Mouse (Mus musculus) telencephalon, adult 2 months (tissue): ENCODE measurements around the gene Pdcl3.
"Not testable (repeated sequence)": the region's sequence is repeated elsewhere in the genome, so short reads cannot be mapped to it uniquely, and the experiment has no call there.

Experiments used
- DNase-seq: peaks from one replicate; pipeline ENCODE4 v3.0.0-alpha.2; 2011; ENCODE audit warnings: low read depth, low spot score

Pdcl3 gene

DNA sequence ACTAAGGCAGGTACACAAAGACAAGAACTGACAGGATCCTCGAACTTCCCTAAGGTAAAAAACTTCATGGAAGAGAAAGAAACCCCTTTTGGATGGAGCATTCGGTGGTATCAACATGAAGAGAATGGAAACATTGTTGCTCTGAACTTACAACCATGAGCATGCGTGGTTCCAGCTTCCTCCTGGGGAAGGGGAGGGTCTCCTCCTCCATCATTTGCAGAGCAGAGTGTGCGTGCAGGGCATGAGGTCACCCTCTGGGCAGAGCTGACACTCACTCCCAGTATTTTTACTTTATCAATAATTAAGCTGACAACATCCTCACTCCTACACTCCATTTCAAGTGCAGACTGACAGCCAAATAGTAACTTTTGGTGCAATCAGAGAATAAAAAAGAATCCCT lies 32.5 kb downstream of the Pdcl3 start:
- DNase-seq = no peak

GRCm38 (mm10) chr1:39025142-39025541 lies 39.7 kb downstream of the Pdcl3 start:
- DNase-seq = no peak

DNA sequence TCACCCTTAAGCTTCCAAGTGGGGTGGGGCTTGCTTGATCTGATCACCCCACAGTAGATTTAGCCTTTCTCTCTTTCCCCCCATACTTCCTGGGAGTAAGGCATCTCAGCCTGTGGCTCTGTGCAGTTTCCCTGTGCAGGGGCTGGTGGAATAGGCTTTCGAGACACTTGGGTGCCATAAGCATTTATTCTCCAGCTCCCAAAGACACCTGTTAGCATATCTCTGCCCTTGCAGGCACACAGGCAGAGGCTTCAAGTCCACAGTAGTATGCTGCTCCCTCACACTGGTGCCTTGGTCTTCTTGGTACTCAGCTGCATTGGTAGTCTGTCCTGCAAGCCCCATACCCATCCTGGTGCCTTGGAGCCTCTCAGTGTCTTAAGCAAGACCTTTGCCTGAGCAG lies 40.4 kb downstream of the Pdcl3 start:
- no peak for DNase-seq

- peak; percentile 28 for DNase-seq
These were observed 43.8 kb downstream of the Pdcl3 start for GRCm38 (mm10) chr1:39029176-39029575.

GRCm38 (mm10) chr1:39030108-39030507 lies 44.7 kb downstream of the Pdcl3 start:
- DNase-seq = no peak

GRCm38 (mm10) chr1:39035817-39036216 lies 50.4 kb downstream of the Pdcl3 start:
- peak; percentile 34 for DNase-seq

- no peak for DNase-seq
These were observed 56.8 kb downstream of the Pdcl3 start for GRCm38 (mm10) chr1:39042188-39042587.

GRCm38 (mm10) chr1:39044442-39044841 lies 59.0 kb downstream of the Pdcl3 start:
- not testable (repeated sequence) for DNase-seq

GRCm38 (mm10) chr1:39046689-39047088 lies 61.3 kb downstream of the Pdcl3 start:
- no peak for DNase-seq
